Mouse (Mus musculus) gastrocnemius, adult 2 months (tissue): ENCODE data around the gene Setdb1. TPM values are rescaled to one million over a fixed set of nuclear protein-coding genes. Genes with fewer than 3 reads are reported as not detected.
"Not testable (repeated sequence)": the region's sequence is repeated elsewhere in the genome, so short reads cannot be mapped to it uniquely, and the experiment has no call there.

ENCODE experiments used
- DNase-seq: peaks from one replicate; pipeline ENCODE4 v3.0.0; 2022
- H3K27ac ChIP-seq: fragments of 200-600 bp; 2 replicates; pipeline ENCODE4 v1.8.1; 2022; ENCODE audit warnings: mild to moderate bottlenecking
- H3K4me3 ChIP-seq: fragments of 200-600 bp; 2 replicates; pipeline ENCODE4 v1.8.1; 2022; ENCODE audit warnings: mild to moderate bottlenecking, moderate library complexity
- CTCF ChIP-seq: fragments of 200-600 bp; IDR thresholded peaks from 2 replicates; pipeline ENCODE4 v1.8.1; 2022; ENCODE audit warnings: antibody characterized with exemption, mild to moderate bottlenecking, moderate library complexity
- intact Hi-C: fragments of 180-260 bp; cut with DNase I; formaldehyde crosslinking; loops from one replicate; pipeline ENCODE4 v1.15.1; 2025
- long read RNA-seq, 2 experiments: library from polyadenylated mRNA; stranded (forward); transcript quantifications; one replicate each; pipeline ENCODE4 v2.0.0; 2021
- total RNA-seq, 2 experiments: library from RNA; stranded (reverse); gene quantifications; 2 replicates each; pipeline ENCODE4 v1.2.3; 2021

Gene Setdb1
- 10 to 100 TPM; 10.6 to 11.7 TPM for total RNA-seq
- long read RNA-seq, experiment 1, full-length matches to known transcripts, result 8 of 13 reads
- long read RNA-seq, experiment 1, partial matches to known transcripts, result 0 of 13 reads
- long read RNA-seq, experiment 1, other reads (novel, unspliced or antisense), result 5 of 13 reads
- long read RNA-seq, experiment 2, full-length matches to known transcripts, result 7 of 18 reads
- long read RNA-seq, experiment 2, partial matches to known transcripts, result 6 of 18 reads
- long read RNA-seq, experiment 2, other reads (novel, unspliced or antisense), result 5 of 18 reads

- DNase-seq, result peak; percentile 96
- H3K4me3 ChIP-seq, result peak within 1 kb of the TSS; percentile 73
- intact Hi-C loops, result not testable (repeated sequence)
- H3K27ac ChIP-seq, result peak within 1 kb of the TSS; percentile 85
These were observed at the start of gene Setdb1 for GRCm38 (mm10) chr3:95356701-95357449. Setdb1 (minus strand) TSS chr3:95357202.

- TF ChIP-seq CTCF, result no peak
These were observed 45.7 kb upstream of the Setdb1 start, which contains the start of gene 4930558C23Rik for GRCm38 (mm10) chr3:95402741-95403140. 4930558C23Rik (minus strand) TSS chr3:95402841.

GRCm38 (mm10) chr3:95394385-95394784, 37.4 kb upstream of the Setdb1 start:
- Histone ChIP-seq H3K27ac (no peak overlapping the region), H3K4me3 (no peak overlapping the region)
- DNase-seq, result no peak
- intact Hi-C loops, result loop anchor here (2.0 kb wide), 1 partner anchor 46 kb away; no protein-coding TSS in a partner anchor
- peak; percentile 60 for TF ChIP-seq CTCF

More at GRCm38 (mm10) chr3:95402741-95403140, 45.7 kb upstream of the Setdb1 start, which contains the start of gene 4930558C23Rik:
- intact Hi-C loops, result no loop called here
- no peak for DNase-seq
- Histone ChIP-seq H3K27ac (no peak within 1 kb of the TSS), H3K4me3 (no peak within 1 kb of the TSS)

GRCm38 (mm10) chr3:95385401-95386075, 28.5 kb upstream of the Setdb1 start:
- H3K4me3 ChIP-seq, result no peak overlapping the region
- intact Hi-C loops, result no loop called here
- no peak overlapping the region for H3K27ac ChIP-seq
- no peak for DNase-seq
- no peak for TF ChIP-seq CTCF

- no peak for TF ChIP-seq CTCF
- intact Hi-C loops, result no loop called here
- H3K4me3 ChIP-seq, result no peak overlapping the region
- H3K27ac ChIP-seq, result no peak overlapping the region
- no peak for DNase-seq
These were observed 16.2 kb upstream of the Setdb1 start for GRCm38 (mm10) chr3:95373208-95373607.

- no peak for TF ChIP-seq CTCF
- DNase-seq, result no peak
- no peak overlapping the region for H3K27ac ChIP-seq
- no peak overlapping the region for H3K4me3 ChIP-seq
- intact Hi-C loops, result no loop called here
These were observed 13.1 kb upstream of the Setdb1 start for GRCm38 (mm10) chr3:95370101-95370500.

GRCm38 (mm10) chr3:95360276-95360675, 3.3 kb upstream of the Setdb1 start:
- H3K27ac ChIP-seq, intact Hi-C loops, DNase-seq, H3K4me3 ChIP-seq: not testable (repeated sequence)

GRCm38 (mm10) chr3:95357746-95358145, 744 bp upstream of the Setdb1 start:
- no peak for TF ChIP-seq CTCF
- intact Hi-C loops, result loop anchor here (2.0 kb wide), 1 partner anchor 73 kb away; no protein-coding TSS in a partner anchor
- Histone ChIP-seq H3K27ac (no peak overlapping the region), H3K4me3 (no peak overlapping the region)
- DNase-seq, result no peak

GRCm38 (mm10) chr3:95355911-95356544, 974 bp downstream of the Setdb1 start:
- DNase-seq, intact Hi-C loops, H3K27ac ChIP-seq: not testable (repeated sequence)
- peak overlapping the region; percentile 73 for H3K4me3 ChIP-seq

- DNase-seq, result no peak
- Histone ChIP-seq H3K4me3 (no peak overlapping the region), H3K27ac (no peak overlapping the region)
- peak; percentile 81 for TF ChIP-seq CTCF
- intact Hi-C loops, result loop anchor here (2.0 to 10.0 kb wide), 3 partner anchors 45 to 495 kb away; no protein-coding TSS in a partner anchor
These were observed 7.5 kb downstream of the Setdb1 start for GRCm38 (mm10) chr3:95349491-95349890.

- intact Hi-C loops, result loop anchor here (2.0 to 10.0 kb wide), 3 partner anchors 46 to 496 kb away; no protein-coding TSS in a partner anchor
- DNase-seq, H3K27ac ChIP-seq, H3K4me3 ChIP-seq: not testable (repeated sequence)
- peak; percentile 21; the same call in 1 of the 2 replicates for TF ChIP-seq CTCF
These were observed 8.7 kb downstream of the Setdb1 start for GRCm38 (mm10) chr3:95348343-95348742.

GRCm38 (mm10) chr3:95346454-95346853, 10.5 kb downstream of the Setdb1 start:
- no peak for TF ChIP-seq CTCF

GRCm38 (mm10) chr3:95343356-95344000, 13.5 kb downstream of the Setdb1 start:
- H3K27ac ChIP-seq, DNase-seq, H3K4me3 ChIP-seq: not testable (repeated sequence)
- intact Hi-C loops, result loop anchor here (10.0 kb wide), 1 partner anchor 501 kb away; no protein-coding TSS in a partner anchor

More at GRCm38 (mm10) chr3:95346454-95346853, 10.5 kb downstream of the Setdb1 start:
- no peak for DNase-seq
- Histone ChIP-seq H3K27ac (no peak overlapping the region), H3K4me3 (no peak overlapping the region)
- intact Hi-C loops, result loop anchor here (10.0 kb wide), 1 partner anchor 498 kb away; no protein-coding TSS in a partner anchor
